Mouse (Mus musculus) stomach, postnatal 0 days (tissue): ENCODE measurements around the gene Eif4e.

Source experiments
- CTCF ChIP-seq: IDR thresholded peaks from 2 replicates; pipeline ENCODE4 v1.5.1; 2016; ENCODE audit warnings: antibody characterized with exemption, low read depth, mild to moderate bottlenecking, moderate library complexity
- EP300 ChIP-seq: optimal IDR thresholded peaks from 2 replicates; pipeline ENCODE3; 2016; ENCODE audit warnings: antibody characterized with exemption

DNA sequence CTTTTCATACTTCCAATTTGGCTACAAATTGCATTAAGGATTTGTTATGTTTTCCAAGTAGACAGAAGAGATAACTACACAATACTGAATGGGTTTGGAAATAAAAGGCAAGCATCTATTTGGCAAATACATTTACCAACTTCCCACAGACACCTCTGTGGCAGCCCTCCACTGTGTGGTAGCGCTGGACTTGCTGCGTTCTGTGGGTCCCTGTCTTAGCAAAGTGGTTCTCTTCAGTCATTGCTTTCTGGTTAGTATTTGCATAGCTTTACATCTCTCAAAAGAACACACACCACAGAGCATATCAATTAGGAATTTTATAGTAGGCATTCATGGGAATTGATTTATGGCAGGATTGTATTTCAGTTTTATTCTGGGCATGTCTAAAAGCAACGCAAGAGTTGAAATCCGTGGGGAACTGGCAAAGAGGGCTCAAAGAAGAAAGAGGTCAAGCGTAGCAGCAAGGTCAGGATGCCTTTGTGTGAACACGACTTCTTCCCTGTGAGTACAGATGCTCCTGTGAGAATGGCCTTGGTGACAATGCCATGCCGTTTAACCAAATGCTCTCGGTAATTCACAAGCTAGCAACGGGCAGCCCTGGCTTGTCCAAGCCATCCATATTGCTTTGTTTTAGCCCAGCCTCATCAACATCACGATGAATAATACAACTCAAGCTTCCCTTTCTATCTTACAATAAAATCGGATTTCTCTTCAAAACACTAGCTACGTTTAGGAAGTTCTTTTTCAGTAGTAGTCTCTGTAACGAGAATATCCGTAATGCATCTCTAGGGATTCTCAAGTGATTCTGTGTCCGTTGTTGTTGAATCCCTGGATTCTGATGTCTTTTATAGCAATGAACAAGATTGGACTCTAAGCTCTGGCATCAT lies 25.9 kb upstream of the Eif4e start:
- TF ChIP-seq CTCF = no peak
- no peak for TF ChIP-seq EP300
